Mouse (Mus musculus): ENCODE results near the gene Myh7b.

Gene Myh7b

GRCm38 (mm10) chr2:155610978-155611377, at the start of gene Myh7b:
Gene Myh7b (plus strand): TSS chr2:155611212.
- DNase-seq (ENCODE audit: extremely low read depth, low read depth) = no peak

GRCm38 (mm10) chr2:155562209-155562608, 48.8 kb upstream of the Myh7b start:
- no peak for DNase-seq (ENCODE audit: extremely low read depth, low read depth)

- DNase-seq (ENCODE audit: extremely low read depth, low read depth) = no peak
Observed at GRCm38 (mm10) chr2:155562934-155563333, 48.1 kb upstream of the Myh7b start.

GRCm38 (mm10) chr2:155567751-155568150, 43.3 kb upstream of the Myh7b start:
- DNase-seq (ENCODE audit: extremely low read depth, low read depth) = no peak

- DNase-seq (ENCODE audit: extremely low read depth, low read depth) = no peak
Observed at GRCm38 (mm10) chr2:155569223-155569807, 41.7 kb upstream of the Myh7b start.

- DNase-seq (ENCODE audit: extremely low read depth, low read depth) = no peak
Observed at GRCm38 (mm10) chr2:155573001-155573400, 38.0 kb upstream of the Myh7b start.

- DNase-seq (ENCODE audit: extremely low read depth, low read depth) = no peak
Observed at GRCm38 (mm10) chr2:155573996-155574395, 37.0 kb upstream of the Myh7b start.

GRCm38 (mm10) chr2:155574700-155575099, 36.3 kb upstream of the Myh7b start:
- DNase-seq (ENCODE audit: extremely low read depth, low read depth) = no peak

- DNase-seq (ENCODE audit: extremely low read depth, low read depth) = no peak
Observed at GRCm38 (mm10) chr2:155576656-155577055, 34.4 kb upstream of the Myh7b start.

- no peak for DNase-seq (ENCODE audit: extremely low read depth, low read depth)
Observed at GRCm38 (mm10) chr2:155580331-155580730, 30.7 kb upstream of the Myh7b start.

- no peak for DNase-seq (ENCODE audit: extremely low read depth, low read depth)
Observed at GRCm38 (mm10) chr2:155582384-155582995, 28.5 kb upstream of the Myh7b start.

- no peak for DNase-seq (ENCODE audit: extremely low read depth, low read depth)
Observed at GRCm38 (mm10) chr2:155582996-155583395, 28.0 kb upstream of the Myh7b start.

GRCm38 (mm10) chr2:155583927-155584530, 27.0 kb upstream of the Myh7b start:
- DNase-seq (ENCODE audit: extremely low read depth, low read depth) = no peak

- no peak for DNase-seq (ENCODE audit: extremely low read depth, low read depth)
Observed at GRCm38 (mm10) chr2:155585082-155585481, 25.9 kb upstream of the Myh7b start.

- no peak for DNase-seq (ENCODE audit: extremely low read depth, low read depth)
Observed at GRCm38 (mm10) chr2:155585486-155585885, 25.5 kb upstream of the Myh7b start.

- no peak for DNase-seq (ENCODE audit: extremely low read depth, low read depth)
Observed at GRCm38 (mm10) chr2:155588136-155588535, 22.9 kb upstream of the Myh7b start.

GRCm38 (mm10) chr2:155589521-155589920, 21.5 kb upstream of the Myh7b start:
- no peak for DNase-seq (ENCODE audit: extremely low read depth, low read depth)

- no peak for DNase-seq (ENCODE audit: extremely low read depth, low read depth)
Observed at GRCm38 (mm10) chr2:155590876-155591275, 20.1 kb upstream of the Myh7b start.

- DNase-seq (ENCODE audit: extremely low read depth, low read depth) = no peak
Observed at GRCm38 (mm10) chr2:155591676-155592075, 19.3 kb upstream of the Myh7b start.

GRCm38 (mm10) chr2:155592137-155592853, 18.7 kb upstream of the Myh7b start, which contains the start of gene Gss:
Gene Gss (minus strand): TSS chr2:155592810.
- DNase-seq (ENCODE audit: extremely low read depth, low read depth) = peak; percentile 91

GRCm38 (mm10) chr2:155592854-155593283, 18.1 kb upstream of the Myh7b start:
- DNase-seq (ENCODE audit: extremely low read depth, low read depth) = no peak

- DNase-seq (ENCODE audit: extremely low read depth, low read depth) = no peak
Observed at GRCm38 (mm10) chr2:155595516-155595915, 15.5 kb upstream of the Myh7b start.

Measured in MEL-GATA-1-ER (cell line).